Mouse (Mus musculus) liver, embryonic 15.5 days (tissue): ENCODE measurements around the gene Slc25a11. TPM values are rescaled to one million over a fixed set of nuclear protein-coding genes. Genes with fewer than 3 reads are reported as not detected.

ENCODE experiments used
- ATAC-seq: fragments of 200-750 bp; cut with Nextera tagmentation; 2 replicates; pipeline ENCODE4 v1.8.0; 2017; ENCODE audit warnings: moderate number of reproducible peaks, mild to moderate bottlenecking, moderate library complexity; ENCODE audit not compliant: insufficient read depth
- H3K27ac ChIP-seq: fragments of 300-500 bp; sonication (generic); replicated peaks from 2 replicates; pipeline ENCODE4 v1.5.1; 2015; ENCODE audit warnings: mild to moderate bottlenecking, inconsistent platforms
- H3K27me3 ChIP-seq: fragments of 300-500 bp; sonication (generic); 2 replicates; pipeline ENCODE4 v1.6.1; 2015; ENCODE audit warnings: mild to moderate bottlenecking, inconsistent platforms
- H3K36me3 ChIP-seq: fragments of 300-500 bp; sonication (generic); replicated peaks from 2 replicates; pipeline ENCODE4 v1.6.1; 2015; ENCODE audit warnings: moderate library complexity, mild to moderate bottlenecking, inconsistent platforms
- H3K4me1 ChIP-seq: fragments of 300-500 bp; sonication (generic); replicated peaks from 2 replicates; pipeline ENCODE4 v1.6.1; 2015; ENCODE audit warnings: inconsistent platforms
- H3K4me2 ChIP-seq: fragments of 300-500 bp; sonication (generic); 2 replicates; pipeline ENCODE4 v1.6.1; 2015; ENCODE audit warnings: moderate library complexity, mild to moderate bottlenecking, inconsistent platforms
- H3K4me3 ChIP-seq: fragments of 300-500 bp; sonication (generic); replicated peaks from 2 replicates; pipeline ENCODE4 v1.5.1; 2015; ENCODE audit warnings: mild to moderate bottlenecking, inconsistent platforms
- H3K9ac ChIP-seq: fragments of 300-500 bp; sonication (generic); 2 replicates; pipeline ENCODE4 v1.6.1; 2015; ENCODE audit warnings: moderate library complexity, mild to moderate bottlenecking, inconsistent platforms
- H3K9me3 ChIP-seq: fragments of 300-500 bp; sonication (generic); replicated peaks from 2 replicates; pipeline ENCODE4 v1.6.1; 2016; ENCODE audit warnings: inconsistent platforms
- WGBS: fragments of 180-500 bp; shearing (Covaris S2); methylation state at CpG from one replicate; pipeline ENCODE4 v1.1.7; 2015; ENCODE audit warnings: mixed read lengths; ENCODE audit not compliant: insufficient replicate concordance; 5-methylcytosine and 5-hydroxymethylcytosine counted together
- polyA plus RNA-seq: library from polyadenylated mRNA; unstranded; fragments of >200 nt; fragmentation: Nextera tagmentation; extraction: Ambion mirVana; gene quantifications from 2 replicates; pipeline ENCODE4 v1.2.1, GENCODE M21; 2015

The Slc25a11 gene
- polyA plus RNA-seq, 1 experiment from 2014 or later, result 70.3 TPM

- 27% methylated on average over 1 of the region's 1 CpGs for WGBS
- H3K36me3 ChIP-seq, result 0 out of 2 replicates have a peak, but pooled peaks cover 2% of the 10 kb centered on the region
- peak overlapping the region; percentile 60 for H3K4me2 ChIP-seq
- H3K9ac ChIP-seq, result peak overlapping the region; percentile 30; the same call in 1 of the 2 replicates
- peak overlapping the region; percentile 27 for H3K4me3 ChIP-seq
- H3K27ac ChIP-seq, result peak overlapping the region; percentile 90
- peaks cover 49% of the 10 kb centered on the region for H3K4me1 ChIP-seq
- H3K9me3 ChIP-seq, result no peaks in the 10 kb centered on the region
- no peaks in the 10 kb centered on the region for H3K27me3 ChIP-seq
- peak; percentile 16; the same call in 1 of the 2 replicates for ATAC-seq
Observed at GRCm38 (mm10) chr11:70638293-70638692, 9.0 kb downstream of the Slc25a11 start.

- H3K27me3 ChIP-seq, result no peaks in the 10 kb centered on the region
- no peak for ATAC-seq
- 0 out of 2 replicates have a peak overlapping the region, but pooled peaks have one; percentile 12 for H3K9ac ChIP-seq
- H3K4me2 ChIP-seq, result no peak overlapping the region
- H3K9me3 ChIP-seq, result no peaks in the 10 kb centered on the region
- H3K36me3 ChIP-seq, result no peaks in the 10 kb centered on the region
- H3K4me3 ChIP-seq, result no peak overlapping the region
- peaks cover 49% of the 10 kb centered on the region for H3K4me1 ChIP-seq
- 93% methylated on average over 1 of the region's 1 CpGs for WGBS
- peak overlapping the region; percentile 90 for H3K27ac ChIP-seq
Observed at GRCm38 (mm10) chr11:70637764-70638163, 9.5 kb downstream of the Slc25a11 start.

- H3K4me1 ChIP-seq, result peaks cover 42% of the 10 kb centered on the region
- H3K27ac ChIP-seq, result no peak overlapping the region
- no peak overlapping the region for H3K9ac ChIP-seq
- ATAC-seq, result no peak
- no peaks in the 10 kb centered on the region for H3K9me3 ChIP-seq
- WGBS, result 68% methylated on average over 4 of the region's 4 CpGs
- no peaks in the 10 kb centered on the region for H3K27me3 ChIP-seq
- no peak overlapping the region for H3K4me2 ChIP-seq
- H3K4me3 ChIP-seq, result no peak overlapping the region
- H3K36me3 ChIP-seq, result no peaks in the 10 kb centered on the region
Observed at GRCm38 (mm10) chr11:70635601-70636000, 11.7 kb downstream of the Slc25a11 start.

GRCm38 (mm10) chr11:70630129-70630528 is 17.1 kb downstream of the Slc25a11 start:
- no peaks in the 10 kb centered on the region for H3K9me3 ChIP-seq
- WGBS, result 36% methylated on average over 7 of the region's 7 CpGs
- H3K36me3 ChIP-seq, result no peaks in the 10 kb centered on the region
- H3K27me3 ChIP-seq, result no peaks in the 10 kb centered on the region
- no peak for ATAC-seq
- H3K4me2 ChIP-seq, result peak overlapping the region; percentile 7; the same call in 1 of the 2 replicates
- peaks cover 17% of the 10 kb centered on the region for H3K4me1 ChIP-seq
- H3K4me3 ChIP-seq, result no peak overlapping the region
- H3K27ac ChIP-seq, result peak overlapping the region; percentile 53
- peak overlapping the region; percentile 18; the same call in 1 of the 2 replicates for H3K9ac ChIP-seq

GRCm38 (mm10) chr11:70629557-70629956 is 17.7 kb downstream of the Slc25a11 start:
- H3K27me3 ChIP-seq, result no peaks in the 10 kb centered on the region

GRCm38 (mm10) chr11:70628431-70628830 is 18.8 kb downstream of the Slc25a11 start:
- no peak overlapping the region for H3K4me3 ChIP-seq
- no peak overlapping the region for H3K27ac ChIP-seq
- no peaks in the 10 kb centered on the region for H3K9me3 ChIP-seq
- no peak overlapping the region for H3K9ac ChIP-seq
- H3K27me3 ChIP-seq, result no peaks in the 10 kb centered on the region
- H3K4me1 ChIP-seq, result peaks cover 17% of the 10 kb centered on the region
- WGBS, result 48% methylated on average over 2 of the region's 2 CpGs
- no peak overlapping the region for H3K4me2 ChIP-seq
- no peaks in the 10 kb centered on the region for H3K36me3 ChIP-seq
- ATAC-seq, result no peak

More at GRCm38 (mm10) chr11:70629557-70629956, 17.7 kb downstream of the Slc25a11 start:
- no peak for ATAC-seq
- Histone ChIP-seq H3K4me1 (peaks cover 17% of the 10 kb centered on the region), H3K9ac (no peak overlapping the region), H3K9me3 (no peaks in the 10 kb centered on the region), H3K36me3 (no peaks in the 10 kb centered on the region), H3K4me3 (no peak overlapping the region), H3K4me2 (no peak overlapping the region), H3K27ac (no peak overlapping the region)
- 34% methylated on average over 5 of the region's 5 CpGs for WGBS

GRCm38 (mm10) chr11:70626877-70627276 is 20.4 kb downstream of the Slc25a11 start:
- no peak for ATAC-seq
- Histone ChIP-seq H3K27ac (no peak overlapping the region), H3K4me1 (peaks cover 20% of the 10 kb centered on the region), H3K27me3 (no peaks in the 10 kb centered on the region), H3K4me2 (no peak overlapping the region), H3K9me3 (no peaks in the 10 kb centered on the region), H3K9ac (no peak overlapping the region), H3K4me3 (no peak overlapping the region), H3K36me3 (no peaks in the 10 kb centered on the region)
- 58% methylated on average over 4 of the region's 4 CpGs for WGBS

- H3K9me3 ChIP-seq, result no peaks in the 10 kb centered on the region
- no peak overlapping the region for H3K9ac ChIP-seq
- H3K27ac ChIP-seq, result no peak overlapping the region
- ATAC-seq, result no peak
- 29% methylated on average over 4 of the region's 4 CpGs for WGBS
- no peak overlapping the region for H3K4me2 ChIP-seq
- H3K4me1 ChIP-seq, result peaks cover 17% of the 10 kb centered on the region
- no peaks in the 10 kb centered on the region for H3K27me3 ChIP-seq
- H3K36me3 ChIP-seq, result no peaks in the 10 kb centered on the region
- H3K4me3 ChIP-seq, result no peak overlapping the region
Observed at GRCm38 (mm10) chr11:70625473-70625872, 21.8 kb downstream of the Slc25a11 start.

GRCm38 (mm10) chr11:70623053-70623742 is 24.1 kb downstream of the Slc25a11 start:
- Histone ChIP-seq H3K4me3 (no peak overlapping the region), H3K27me3 (no peaks in the 10 kb centered on the region), H3K27ac (no peak overlapping the region), H3K4me1 (peaks cover 7% of the 10 kb centered on the region; the same call in 1 of the 2 replicates), H3K4me2 (no peak overlapping the region), H3K36me3 (no peaks in the 10 kb centered on the region), H3K9me3 (no peaks in the 10 kb centered on the region), H3K9ac (no peak overlapping the region)
- ATAC-seq, result no peak
- WGBS, result 74% methylated on average over 10 of the region's 10 CpGs

GRCm38 (mm10) chr11:70621972-70622814 is 25.1 kb downstream of the Slc25a11 start:
- Histone ChIP-seq H3K27me3 (no peaks in the 10 kb centered on the region), H3K9me3 (no peaks in the 10 kb centered on the region), H3K4me2 (no peak overlapping the region), H3K27ac (no peak overlapping the region), H3K36me3 (no peaks in the 10 kb centered on the region), H3K9ac (no peak overlapping the region), H3K4me1 (peaks cover 7% of the 10 kb centered on the region; the same call in 1 of the 2 replicates), H3K4me3 (no peak overlapping the region)
- 51% methylated on average over 7 of the region's 7 CpGs for WGBS
- no peak for ATAC-seq

- peaks cover 18% of the 10 kb centered on the region for H3K4me1 ChIP-seq
- ATAC-seq, result no peak
- 0 out of 2 replicates have a peak, but pooled peaks cover 7% of the 10 kb centered on the region for H3K27me3 ChIP-seq
- H3K27ac ChIP-seq, result no peak within 1 kb of the TSS
- H3K4me2 ChIP-seq, result no peak within 1 kb of the TSS
- H3K9ac ChIP-seq, result no peak within 1 kb of the TSS
- H3K36me3 ChIP-seq, result no peaks in the 10 kb centered on the region
- no peak within 1 kb of the TSS for H3K4me3 ChIP-seq
- WGBS, result 68% methylated on average over 1 of the region's 1 CpGs
- H3K9me3 ChIP-seq, result no peaks in the 10 kb centered on the region
Observed at GRCm38 (mm10) chr11:70619101-70619500, 28.2 kb downstream of the Slc25a11 start, which contains the start of gene Chrne. Gene Chrne (minus strand): TSS chr11:70619216.
